Mouse (Mus musculus) ES-E14 (cell line): Measurements from ENCODE around the gene Tent4a. TPM values are rescaled to one million over a fixed set of nuclear protein-coding genes. Genes with fewer than 3 reads are reported as not detected.

Experiments
- DNase-seq: peaks from one replicate; pipeline ENCODE4 v3.0.0-alpha.2; 2013; ENCODE audit warnings: low read depth, low spot score
- H3K27ac ChIP-seq: 2 replicates; pipeline ENCODE4 v1.5.1; 2012; ENCODE audit warnings: low read depth, mild to moderate bottlenecking, low read length, moderate library complexity, mixed read lengths; ENCODE audit not compliant: poor library complexity, insufficient read depth, severe bottlenecking
- H3K36me3 ChIP-seq: 2 replicates; pipeline ENCODE4 v1.6.1; 2012; ENCODE audit warnings: mild to moderate bottlenecking, low read length, moderate library complexity, mixed read lengths; ENCODE audit not compliant: control insufficient read depth, poor library complexity, insufficient read depth, severe bottlenecking
- H3K4me1 ChIP-seq, 2 experiments: fragments of 150-350 bp in 1 of 2; sonication (generic) in 1 of 2; 2 replicates each; pipeline ENCODE4 v1.6.1; 2012; ENCODE audit warnings: low read length in 2 of 2, mild to moderate bottlenecking in 1 of 2, mixed read lengths in 1 of 2; ENCODE audit not compliant: control insufficient read depth in 2 of 2, insufficient read depth in 2 of 2, poor library complexity in 1 of 2
- H3K4me3 ChIP-seq, 2 experiments: fragments of 150-350 bp in 1 of 2; sonication (generic) in 1 of 2; 2 replicates each; pipeline ENCODE4 v1.5.1; 2012; ENCODE audit warnings: low read length in 2 of 2, low read depth in 1 of 2, mild to moderate bottlenecking in 1 of 2, mixed read lengths in 1 of 2; ENCODE audit not compliant: insufficient read depth in 1 of 2, poor library complexity in 1 of 2, severe bottlenecking in 1 of 2
- H3K9ac ChIP-seq: 2 replicates; pipeline ENCODE4 v1.6.1; 2012; ENCODE audit warnings: low read depth, mild to moderate bottlenecking, low read length, mixed read lengths; ENCODE audit not compliant: poor library complexity, insufficient read depth, severe bottlenecking
- H3K9me3 ChIP-seq: fragments of 150-350 bp; sonication (generic); 2 replicates; pipeline ENCODE4 v1.6.1; 2012; ENCODE audit warnings: low read depth, mild to moderate bottlenecking, low read length; ENCODE audit not compliant: control insufficient read depth, insufficient read depth
- CHD2 ChIP-seq: IDR thresholded peaks from 2 replicates; pipeline ENCODE4 v1.6.1; 2014; ENCODE audit warnings: mild to moderate bottlenecking, low read depth, low read length, inconsistent platforms
- HCFC1 ChIP-seq: IDR thresholded peaks from 2 replicates; pipeline ENCODE4 v1.6.1; 2012; ENCODE audit warnings: low read length, inconsistent platforms, borderline replicate concordance; ENCODE audit not compliant: insufficient read depth
- MAFK ChIP-seq: IDR thresholded peaks from 2 replicates; pipeline ENCODE4 v1.6.1; 2014; ENCODE audit warnings: mild to moderate bottlenecking, low read depth, low read length, inconsistent platforms; ENCODE audit not compliant: insufficient read depth
- ZC3H11A ChIP-seq: IDR thresholded peaks from 2 replicates; pipeline ENCODE4 v1.6.1; 2012; ENCODE audit warnings: low read depth, mild to moderate bottlenecking, inconsistent platforms, low read length, borderline replicate concordance
- ZNF384 ChIP-seq: IDR thresholded peaks from 2 replicates; pipeline ENCODE4 v1.6.1; 2012; ENCODE audit warnings: low read depth, low read length, inconsistent platforms
- in situ Hi-C, 2 experiments: fragments of 600-800 bp; cut with MboI; formaldehyde crosslinking; loops; one replicate each; pipeline ENCODE4 v1.15.1; 2025; ENCODE audit warnings: low sequenced_read_pairs in 2 of 2, inconsistent platforms in 1 of 2; ENCODE audit not compliant: unreplicated experiment in 2 of 2
- total RNA-seq: library from RNA; depleted of rRNA; stranded (reverse); fragments of 300-350 nt; gene quantifications from 2 replicates; pipeline ENCODE4 v1.2.3, GENCODE M21; 2012

Tent4a gene
- total RNA-seq, 1 experiment: 20.0 TPM

GRCm38 (mm10) chr13:69562654-69563574 is 28.5 kb upstream of the Tent4a start:
- Histone ChIP-seq H3K9me3 (no peaks in the 10 kb centered on the region), H3K36me3 (no peaks in the 10 kb centered on the region), H3K9ac (no peak overlapping the region), H3K27ac (no peak overlapping the region), H3K4me3 (no peak overlapping the region), H3K4me1 (no peaks in the 10 kb centered on the region)
- no peak for DNase-seq
- in situ Hi-C loops: no loop called here
- TF ChIP-seq CHD2 (no peak), ZC3H11A (no peak), ZNF384 (no peak), HCFC1 (no peak), MAFK (no peak)

GRCm38 (mm10) chr13:69562004-69562403 is 27.6 kb upstream of the Tent4a start:
- Histone ChIP-seq H3K4me3 (no peak overlapping the region), H3K9ac (no peak overlapping the region), H3K27ac (no peak overlapping the region), H3K36me3 (no peaks in the 10 kb centered on the region), H3K4me1 (no peaks in the 10 kb centered on the region), H3K9me3 (no peaks in the 10 kb centered on the region)
- no peak for DNase-seq
- TF ChIP-seq ZNF384 (no peak), MAFK (no peak), CHD2 (no peak), ZC3H11A (no peak), HCFC1 (no peak)
- in situ Hi-C loops: no loop called here

- Histone ChIP-seq H3K4me3 (no peak overlapping the region), H3K27ac (no peak overlapping the region), H3K9ac (no peak overlapping the region), H3K36me3 (no peaks in the 10 kb centered on the region), H3K4me1 (peaks cover 0 to 8% of the 10 kb centered on the region in 2 experiments; a peak in 1 of 4 replicates), H3K9me3 (no peaks in the 10 kb centered on the region)
- no peak for DNase-seq
- no peak for TF ChIP-seq CHD2
- no peak for TF ChIP-seq HCFC1
- no peak for TF ChIP-seq ZC3H11A
- no peak for TF ChIP-seq ZNF384
- TF ChIP-seq MAFK: no peak
- in situ Hi-C loops: no loop called here
Measured at GRCm38 (mm10) chr13:69559291-69559961, 25.0 kb upstream of the Tent4a start.

- no peak overlapping the region for H3K4me3 ChIP-seq
- no peak for TF ChIP-seq ZNF384
- TF ChIP-seq CHD2: no peak
- TF ChIP-seq HCFC1: no peak
- TF ChIP-seq ZC3H11A: no peak
- no peak for TF ChIP-seq MAFK
- H3K9me3 ChIP-seq: no peaks in the 10 kb centered on the region
- no peak overlapping the region for H3K9ac ChIP-seq
- H3K27ac ChIP-seq: no peak overlapping the region
- no peaks in the 10 kb centered on the region for H3K36me3 ChIP-seq
- in situ Hi-C loops: no loop called here
- H3K4me1 ChIP-seq: peaks cover 0 to 8% of the 10 kb centered on the region in 2 experiments; a peak in 1 of 4 replicates
- DNase-seq: no peak
Measured at GRCm38 (mm10) chr13:69558098-69558660, 23.8 kb upstream of the Tent4a start.
